In the genomic region with DNA sequence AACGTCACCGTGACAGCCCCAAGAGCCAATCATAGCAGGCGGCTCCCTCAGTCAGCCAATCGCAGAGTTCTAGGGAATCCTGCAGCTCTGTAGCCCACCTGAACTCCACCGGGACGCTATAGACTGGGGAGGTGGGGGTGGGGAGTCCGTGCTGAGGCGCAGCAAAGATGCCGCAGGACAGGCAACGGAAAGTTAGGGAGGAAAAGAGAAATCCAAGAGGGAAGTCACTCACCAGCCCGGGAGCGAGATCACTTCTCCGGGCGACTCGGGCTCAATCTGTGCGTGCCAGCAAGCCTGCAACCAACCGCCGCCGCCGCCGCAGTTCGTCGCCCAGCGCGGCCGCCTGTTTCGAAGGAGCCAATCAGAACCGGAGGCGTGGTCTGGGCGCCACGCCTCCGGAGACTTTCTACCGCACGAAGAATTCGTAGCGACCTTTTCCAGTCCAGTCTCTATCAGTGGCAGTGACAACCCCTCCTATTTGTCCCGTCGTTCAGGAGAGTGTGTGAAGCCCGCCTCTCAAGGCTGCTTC, we compare ENCODE assay signal across 8 mouse cellular contexts. TPM values are rescaled to one million over a fixed set of nuclear protein-coding genes. Genes with fewer than 3 reads are reported as not detected.
A peak's percentile ranks its signal among the peaks of the same experiment; 100 is the strongest.
DNase-seq lines count a peak whose midpoint lies in the region; ATAC-seq and TF ChIP-seq lines count a peak whose summit lies in the region.

A gene (minus strand): TSS at position 345 of the 529 bp plus-strand sequence.

- no peaks in the 10 kb centered on the region for H3K4me1 ChIP-seq in brown adipose tissue, adult 24 weeks (ENCODE audit: control insufficient read depth, insufficient read depth, insufficient read length, low read length)
- peaks cover 36% of the 10 kb centered on the region for H3K4me1 ChIP-seq in heart, embryonic 13.5 days
- H3K4me1 ChIP-seq in kidney, postnatal 0 days (replicated peaks; ENCODE audit: insufficient read depth, low read length): no peaks in the 10 kb centered on the region
- H3K4me1 ChIP-seq in liver, adult 2 months (ENCODE audit: control insufficient read depth, insufficient read depth, low read length): peaks cover 3% of the 10 kb centered on the region; the same call in 1 of the 2 replicates

- 0 out of 2 replicates have a peak, but pooled peaks have one; percentile 51 for TF ChIP-seq POLR2A in liver, adult 2 months (IDR thresholded peaks at IDR 0.05; ENCODE audit: extremely low read depth, insufficient read depth, low read length)

- H3K36me3 ChIP-seq in heart, embryonic 13.5 days: peaks cover 12% of the 10 kb centered on the region
- H3K36me3 ChIP-seq in kidney, postnatal 0 days (ENCODE audit: insufficient read depth, low read length): no peaks in the 10 kb centered on the region
- H3K36me3 ChIP-seq in liver, adult 2 months (ENCODE audit: control insufficient read depth, insufficient read depth, low read length): no peaks in the 10 kb centered on the region

- H3K9me3 ChIP-seq in heart, embryonic 13.5 days: peaks cover 4% of the 10 kb centered on the region; the same call in 1 of the 2 replicates
- no peaks in the 10 kb centered on the region for H3K9me3 ChIP-seq in kidney, postnatal 0 days (replicated peaks; ENCODE audit: low read length)

- DNase-seq in CD4-positive, CD25-positive, alpha-beta regulatory T cell, adult 2 months (ENCODE audit: low read depth, low spot score): peak; percentile 90
- peak; percentile 93 for DNase-seq in kidney, postnatal 0 days (ENCODE audit: low spot score)
- peak; percentile 60 for DNase-seq in liver, adult 2 months (ENCODE audit: extremely low read depth, low read depth, low spot score)
- peak; percentile 78 to 80 for DNase-seq in spleen, postnatal 36 days (ENCODE audit: low spot score in 2 of 2)

- no peaks in the 10 kb centered on the region for H3K27me3 ChIP-seq in heart, embryonic 13.5 days (replicated peaks)
- no peaks in the 10 kb centered on the region for H3K27me3 ChIP-seq in kidney, postnatal 0 days (ENCODE audit: insufficient read depth, low read length)
- no peaks in the 10 kb centered on the region for H3K27me3 ChIP-seq in liver, adult 2 months (ENCODE audit: control insufficient read depth, insufficient read depth, low read length)

- peak; percentile 91 for ATAC-seq in erythroid progenitor cell, adult 5-6 weeks (replicated peaks; ENCODE audit: low FRiP score, poor library complexity, severe bottlenecking)
- ATAC-seq in heart, embryonic 13.5 days (ENCODE audit: extremely low read depth, insufficient number of reproducible peaks, low FRiP score, low TSS enrichment): peak; percentile 80; the same call in 1 of the 2 replicates
- ATAC-seq in kidney, postnatal 0 days (replicated peaks; ENCODE audit: low FRiP score, low read depth): peak; percentile 93
- ATAC-seq in monocyte, adult 5-6 weeks (replicated peaks; ENCODE audit: insufficient number of reproducible peaks, low FRiP score, low TSS enrichment, poor library complexity, severe bottlenecking): peak; percentile 64

- H3K4me3 ChIP-seq in brown adipose tissue, adult 24 weeks (ENCODE audit: insufficient read depth, low read depth, low read length): peak within 1 kb of the TSS; percentile 80
- peak within 1 kb of the TSS; percentile 87 for H3K4me3 ChIP-seq in heart, embryonic 13.5 days
- H3K4me3 ChIP-seq in kidney, postnatal 0 days (replicated peaks; ENCODE audit: low read depth, low read length): peak within 1 kb of the TSS; percentile 59
- H3K4me3 ChIP-seq in liver, adult 2 months (ENCODE audit: insufficient read depth, low read depth, low read length): peak within 1 kb of the TSS; percentile 87

- peak within 1 kb of the TSS; percentile 89 for H3K4me2 ChIP-seq in heart, embryonic 13.5 days
- peak within 1 kb of the TSS; percentile 80 for H3K4me2 ChIP-seq in kidney, postnatal 0 days (ENCODE audit: low read length)

- H3K79me2 ChIP-seq in liver, adult 2 months (ENCODE audit: control insufficient read depth, insufficient read depth, low read length): no peaks in the 10 kb centered on the region; the same call in 1 of the 2 replicates

- peak within 1 kb of the TSS; percentile 32 for H3K27ac ChIP-seq in brown adipose tissue, adult 24 weeks (replicated peaks; ENCODE audit: low read depth, low read length)
- peak within 1 kb of the TSS; percentile 80 for H3K27ac ChIP-seq in heart, embryonic 13.5 days (replicated peaks)
- H3K27ac ChIP-seq in kidney, postnatal 0 days: peak within 1 kb of the TSS; percentile 57
- peak within 1 kb of the TSS; percentile 52 for H3K27ac ChIP-seq in liver, adult 2 months (replicated peaks; ENCODE audit: insufficient read depth, low read depth, low read length)

- WGBS in heart, embryonic 13.5 days: under 1% methylated on average over 39 of the region's 39 CpGs
- under 1% methylated on average over 39 of the region's 39 CpGs for WGBS in kidney, postnatal 0 days
- WGBS in liver, adult 2 months: under 1% methylated on average over 39 of the region's 39 CpGs

- no peak for TF ChIP-seq CTCF in kidney, postnatal 0 days (IDR thresholded peaks at IDR 0.05; ENCODE audit: low read depth)
- 0 out of 2 replicates have a peak, but pooled peaks have one; percentile 14 for TF ChIP-seq CTCF in liver, adult 2 months (IDR thresholded peaks at IDR 0.05; ENCODE audit: low read depth, low read length)

- H3K9ac ChIP-seq in heart, embryonic 13.5 days: peak within 1 kb of the TSS; percentile 87
- peak within 1 kb of the TSS; percentile 58 for H3K9ac ChIP-seq in kidney, postnatal 0 days (ENCODE audit: low read depth, low read length)
- peak within 1 kb of the TSS; percentile 80 for H3K9ac ChIP-seq in liver, adult 2 months (ENCODE audit: low read depth, low read length)

RNA-seq across cellular contexts. Expression of the gene that starts here (rescaled TPM):
- 1.5 and 1.8 TPM in 2 replicates for polyA plus RNA-seq in brown adipose tissue, adult 24 weeks (2012; ENCODE audit: insufficient read depth, insufficient read length, missing spikeins)
- 51.2 and 53.2 TPM in 2 replicates for total RNA-seq in erythroid progenitor cell, adult 5-6 weeks (2015; ENCODE audit: low replicate concordance)
- total RNA-seq in erythroid progenitor cell, adult 5-6 weeks (2017; ENCODE audit: low replicate concordance): 63.8 and 110 TPM in 2 replicates
- polyA plus RNA-seq in heart, embryonic 13.5 days (2015; fragmentation: Nextera tagmentation; extraction: Ambion mirVana): 16.8 and 23.2 TPM in 2 replicates
- 7.2 and 8.7 TPM in 2 replicates for polyA plus RNA-seq in kidney, postnatal 0 days (2015; fragmentation: Nextera tagmentation; extraction: Ambion mirVana)
- 1.2 and 1.9 TPM in 2 replicates for total RNA-seq in liver, adult 2 months (2014; rRNA removed)
- 0.29 and 0.38 TPM in 2 replicates for polyA plus RNA-seq in liver, adult 2 months (2012; rRNA removed)
- 1.3 to 6.1 TPM (median 1.7 TPM) in 3 replicates for total RNA-seq in monocyte, adult 5-6 weeks (2017)

Comparison
In these comparisons a context has a peak if more than half of its experiments do, and no peak if none do; other contexts are left out.
1. Peak in every context shown above with its lines: DNase-seq, ATAC-seq, H3K4me3 ChIP-seq and H3K27ac ChIP-seq.